Mouse (Mus musculus) naive thymus-derived CD4-positive, alpha-beta T cell, adult 2 months (primary cell): ENCODE results near the gene Hdac9.
"Not testable (repeated sequence)": the region's sequence is repeated elsewhere in the genome, so short reads cannot be mapped to it uniquely, and the experiment has no call there.

Experiments used
- DNase-seq: peaks from one replicate; pipeline ENCODE4 v3.0.0-alpha.2; 2011; ENCODE audit warnings: low read depth

The Hdac9 gene

DNA sequence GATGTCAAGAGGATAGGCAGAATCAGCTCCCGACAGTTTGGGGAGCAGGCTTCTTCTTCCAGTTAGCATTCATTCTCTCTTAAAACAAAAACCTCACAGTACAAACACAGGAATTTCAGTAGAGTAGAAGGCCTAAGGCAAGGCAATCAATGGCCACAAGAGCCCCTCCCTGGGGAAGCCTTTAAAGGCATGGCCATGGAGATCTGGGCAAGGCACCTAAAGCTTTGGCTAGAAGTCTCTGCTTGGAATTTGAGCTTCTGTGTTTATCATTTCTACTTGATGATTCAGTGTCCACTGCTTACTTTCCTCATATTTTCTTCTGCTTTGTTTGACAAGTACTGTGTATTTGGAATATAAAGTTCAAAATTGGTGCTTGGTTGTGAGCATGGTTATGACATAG is 429.2 kb downstream of the Hdac9 start:
- no peak for DNase-seq

DNA sequence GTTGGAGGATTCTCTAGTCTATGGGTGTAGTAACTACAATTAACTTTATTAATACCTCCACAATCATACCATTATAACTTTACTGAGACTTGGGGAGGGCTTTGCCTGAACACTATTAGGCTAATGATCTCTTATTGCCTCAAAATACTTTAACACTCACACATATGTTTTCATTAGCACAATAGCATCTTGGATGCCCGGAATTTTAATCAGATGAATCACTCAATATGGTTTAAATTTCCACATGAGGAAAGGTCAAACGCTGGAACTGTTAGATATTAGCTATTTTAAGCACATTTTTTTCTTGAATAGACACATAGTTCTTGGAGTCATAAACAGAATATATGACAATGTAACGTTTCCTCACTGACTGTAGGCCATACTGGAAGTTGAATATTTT is 429.9 kb downstream of the Hdac9 start:
- DNase-seq: no peak

DNA sequence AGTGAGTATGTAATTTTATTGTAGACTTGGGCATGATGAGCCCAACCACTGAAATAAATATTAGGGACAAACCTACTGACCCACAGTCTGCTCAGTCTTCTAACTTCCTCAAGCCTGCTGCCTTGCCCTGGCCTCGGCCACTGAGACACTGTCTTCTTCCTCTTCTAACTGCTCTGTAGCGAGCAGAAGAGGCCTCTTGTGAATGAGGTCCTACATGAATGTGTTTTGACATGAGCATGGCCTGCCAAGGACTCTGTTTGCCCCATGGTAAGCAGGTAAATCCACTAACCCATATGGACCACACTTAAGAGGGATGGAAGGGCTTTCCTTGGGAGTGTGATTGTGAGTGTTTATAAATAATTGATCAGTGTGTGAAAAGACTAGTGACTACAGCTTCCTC is 430.9 kb downstream of the Hdac9 start:
- DNase-seq: no peak

DNA sequence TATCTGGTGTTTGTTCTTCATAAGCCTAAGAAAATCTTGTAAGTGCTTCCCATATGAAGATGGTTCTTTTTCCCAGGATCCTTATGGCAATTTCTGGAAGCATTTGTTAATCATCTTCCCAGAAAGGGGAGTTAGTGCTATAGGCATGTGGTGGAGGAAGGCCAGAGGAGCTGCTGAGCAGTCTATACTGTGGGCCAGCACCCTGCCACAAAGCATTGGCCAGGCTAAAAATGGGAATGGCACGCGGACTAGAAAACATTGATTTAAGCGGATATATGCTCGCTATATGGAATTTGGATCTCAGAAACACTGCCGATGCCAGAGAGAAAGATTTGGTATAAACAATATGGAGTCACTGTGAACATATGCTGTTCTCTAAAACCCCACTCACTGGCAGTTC is 435.2 kb downstream of the Hdac9 start:
- DNase-seq: no peak

DNA sequence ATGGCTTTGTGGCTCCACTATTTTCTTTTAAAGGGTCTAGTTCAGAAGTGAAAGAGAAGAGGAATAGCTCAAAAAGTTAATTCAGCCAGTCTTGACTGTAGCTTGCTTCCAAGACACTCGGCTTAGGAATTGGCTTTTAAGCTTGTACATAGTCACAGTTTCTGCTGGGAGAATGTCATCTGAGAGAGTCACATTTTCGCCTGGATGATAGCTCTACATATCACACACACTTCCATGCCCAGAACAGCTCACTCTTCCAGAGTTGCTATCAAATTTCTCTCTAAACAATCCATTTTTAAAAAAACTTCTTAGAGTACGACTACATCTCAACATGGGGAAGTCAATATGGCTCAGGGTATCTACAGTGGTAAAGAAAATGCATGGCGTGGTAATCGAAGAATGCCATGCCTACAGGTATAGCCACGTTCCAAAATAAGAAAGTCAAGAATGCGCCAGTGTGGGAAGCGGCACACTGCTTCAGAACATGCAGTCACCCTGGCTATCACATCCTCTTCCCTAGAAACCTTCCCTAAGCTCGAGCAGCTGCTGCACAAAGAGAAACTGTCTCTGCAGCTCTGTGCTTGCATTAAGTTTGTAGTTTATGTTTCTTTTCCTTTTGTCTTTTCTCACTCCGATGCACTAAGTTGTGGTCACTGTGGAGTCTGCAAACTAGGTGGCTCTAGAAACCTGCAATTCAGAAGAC is 443.8 kb downstream of the Hdac9 start:
- no peak for DNase-seq

DNA sequence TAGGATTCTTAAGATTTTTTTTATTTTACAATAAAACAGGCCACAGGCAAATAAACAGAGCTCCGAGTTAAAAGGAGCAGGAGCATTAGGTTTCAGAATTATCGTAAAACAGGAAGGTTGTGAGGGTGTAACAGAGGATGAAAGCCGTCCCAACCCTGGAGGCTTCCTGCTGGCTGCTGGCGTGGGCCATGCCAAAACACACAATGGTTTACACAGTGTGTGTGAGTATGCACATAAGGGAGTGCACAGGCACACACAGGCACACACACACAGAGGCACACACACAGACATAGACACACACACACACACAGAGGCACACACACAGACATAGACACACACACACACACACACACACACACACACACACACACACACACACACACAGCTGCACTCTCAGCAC is 444.4 kb downstream of the Hdac9 start:
- no peak for DNase-seq

DNA sequence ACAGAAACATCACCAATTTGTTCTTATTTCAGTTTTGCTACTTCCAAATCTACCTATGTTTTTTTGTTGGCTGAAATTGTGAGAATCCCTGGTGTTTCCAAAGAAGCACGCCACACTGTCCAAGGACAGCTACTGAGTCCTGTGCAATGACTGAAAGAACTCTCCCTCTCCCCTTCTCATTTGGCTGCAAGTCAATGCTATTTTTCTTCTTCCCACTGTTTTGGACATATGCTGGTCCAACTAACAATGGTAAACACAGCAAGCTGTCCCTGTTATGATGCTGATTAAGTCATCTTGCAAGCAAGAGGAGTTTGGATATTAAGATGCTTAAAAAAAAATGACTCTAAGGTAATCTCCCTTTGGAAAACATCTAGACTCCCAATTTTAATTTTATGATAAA is 455.2 kb downstream of the Hdac9 start:
- no peak for DNase-seq

DNA sequence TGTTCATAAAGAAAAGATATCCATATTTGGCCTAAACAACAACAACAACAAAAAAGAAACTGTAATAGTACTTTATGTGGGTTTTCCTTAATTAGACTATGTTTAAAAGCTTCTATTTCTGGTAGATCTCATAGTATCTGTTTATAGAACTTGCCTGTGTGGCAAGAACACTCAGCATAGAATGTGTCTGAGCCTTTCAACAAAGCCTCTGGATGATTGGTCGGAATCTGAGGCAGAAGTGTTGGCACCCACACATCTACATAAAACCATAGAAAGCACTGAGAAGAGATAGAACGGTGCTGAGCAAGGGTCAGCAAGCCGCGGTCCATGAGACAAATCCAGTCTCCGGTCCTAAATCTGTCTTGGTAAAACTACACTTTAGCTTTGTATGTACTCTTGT is 464.3 kb downstream of the Hdac9 start:
- DNase-seq: no peak

DNA sequence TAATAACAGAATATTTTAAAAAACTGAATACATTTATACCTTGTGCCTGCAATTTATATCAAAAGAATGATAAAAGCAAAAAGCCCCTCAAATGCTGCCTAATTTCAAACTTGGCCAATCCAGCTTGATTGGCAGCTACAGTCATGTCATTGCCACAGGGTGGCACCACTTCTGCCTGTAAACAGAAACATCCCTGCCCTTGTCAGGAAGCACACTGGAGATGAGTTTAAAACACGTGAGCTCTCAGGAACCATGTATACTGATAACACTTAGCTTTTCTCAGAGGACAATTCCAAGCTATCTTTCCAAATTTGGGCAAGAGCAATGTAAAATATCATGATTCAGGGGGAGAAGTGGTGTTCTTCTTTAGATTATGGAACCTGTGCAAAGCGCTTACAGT is 465.7 kb downstream of the Hdac9 start:
- DNase-seq: peak; percentile 1

DNA sequence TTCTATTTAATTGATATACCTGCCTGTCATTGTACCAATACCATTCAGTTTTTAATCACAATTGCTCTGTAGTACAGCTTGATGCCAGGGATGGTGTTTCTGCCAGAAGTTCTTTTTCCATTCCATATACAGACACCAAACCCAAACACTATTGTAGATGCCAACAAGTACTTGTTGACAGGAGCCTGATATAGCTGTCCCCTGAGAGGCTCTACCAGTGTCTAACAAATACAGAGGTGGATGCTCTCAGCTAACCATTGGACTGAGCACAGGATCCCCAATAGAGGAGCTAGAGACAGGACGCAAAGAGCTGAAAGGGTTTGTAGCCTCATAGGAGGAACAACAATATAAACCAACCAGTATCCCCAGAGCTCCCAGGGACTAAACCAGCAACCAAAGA is 472.2 kb downstream of the Hdac9 start:
- DNase-seq: not testable (repeated sequence)

DNA sequence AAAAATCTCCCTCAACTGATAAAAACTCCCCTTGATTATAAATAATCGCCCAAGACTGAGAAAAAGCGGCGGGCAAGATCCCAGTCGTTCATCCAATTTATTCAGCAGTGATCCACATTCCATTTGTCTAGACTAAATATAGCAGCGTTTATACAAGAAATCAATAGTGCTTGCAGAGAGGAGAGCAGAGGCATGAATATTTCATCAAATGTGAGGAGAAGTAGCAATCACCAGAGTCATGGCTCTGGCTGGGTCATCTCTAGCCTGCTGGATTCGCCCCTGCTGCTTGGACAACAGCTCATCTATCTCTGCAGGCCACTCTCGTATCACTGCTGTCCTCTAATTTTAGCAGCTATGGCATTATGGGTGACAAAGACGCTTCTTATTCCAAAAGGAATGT is 476.0 kb downstream of the Hdac9 start:
- DNase-seq: no peak

DNA sequence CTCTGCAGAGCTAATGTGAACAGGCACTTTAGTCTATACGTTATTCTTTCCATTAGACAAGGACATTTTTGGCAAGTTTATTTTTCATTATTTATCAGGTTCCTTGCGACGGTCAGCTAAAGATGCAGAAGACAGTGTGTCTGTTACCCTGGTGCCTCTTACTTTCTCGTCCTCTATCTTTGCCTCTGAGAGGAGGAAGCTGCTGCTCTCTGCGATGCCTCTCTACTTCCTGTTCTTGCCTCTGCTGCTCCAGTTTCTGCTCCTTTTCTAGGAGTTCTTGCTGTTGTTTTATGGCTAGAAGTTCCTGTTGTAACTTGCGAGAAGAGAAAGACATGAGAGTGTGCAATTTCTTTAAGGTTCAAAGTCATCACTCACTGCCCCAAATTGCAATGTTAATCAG is 484.0 kb downstream of the Hdac9 start:
- DNase-seq: peak; percentile 12

DNA sequence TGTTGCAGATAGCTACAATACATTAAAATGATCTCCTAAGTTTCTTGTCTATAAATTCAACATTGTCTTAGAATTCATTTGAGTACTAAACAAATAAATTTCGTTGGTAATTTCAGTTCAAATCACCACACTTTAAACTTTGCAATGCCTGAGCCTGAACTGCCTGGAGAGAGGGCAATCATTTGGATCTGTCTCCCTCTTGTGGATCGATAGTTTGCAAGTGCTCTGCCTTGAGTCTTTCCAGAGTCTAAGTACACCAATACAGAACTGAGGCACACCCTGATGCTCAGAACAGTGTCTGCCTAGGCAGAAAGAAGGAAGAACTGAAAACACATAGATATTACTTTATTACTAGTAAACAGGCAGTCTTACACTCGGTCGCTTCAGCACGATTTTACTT is 484.4 kb downstream of the Hdac9 start:
- peak; percentile 23 for DNase-seq

DNA sequence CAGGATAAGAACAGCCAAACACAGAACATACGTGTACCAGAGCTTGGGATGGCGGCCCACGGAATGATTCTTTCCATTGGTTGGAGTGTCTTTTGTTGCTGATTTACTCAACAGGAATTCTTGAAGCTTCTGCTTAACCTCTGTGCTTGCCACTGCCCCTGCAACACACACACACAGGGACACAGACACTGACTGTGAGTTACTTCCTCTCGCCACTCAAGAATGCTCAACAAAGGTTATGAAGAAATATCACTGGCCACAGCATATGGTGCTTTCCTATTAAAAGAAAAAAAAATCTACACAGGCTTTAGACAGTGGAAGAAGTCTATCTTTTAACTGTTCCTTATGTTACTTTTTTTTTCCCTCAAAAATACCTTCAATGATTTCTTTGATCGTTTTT is 485.1 kb downstream of the Hdac9 start:
- DNase-seq: no peak

DNA sequence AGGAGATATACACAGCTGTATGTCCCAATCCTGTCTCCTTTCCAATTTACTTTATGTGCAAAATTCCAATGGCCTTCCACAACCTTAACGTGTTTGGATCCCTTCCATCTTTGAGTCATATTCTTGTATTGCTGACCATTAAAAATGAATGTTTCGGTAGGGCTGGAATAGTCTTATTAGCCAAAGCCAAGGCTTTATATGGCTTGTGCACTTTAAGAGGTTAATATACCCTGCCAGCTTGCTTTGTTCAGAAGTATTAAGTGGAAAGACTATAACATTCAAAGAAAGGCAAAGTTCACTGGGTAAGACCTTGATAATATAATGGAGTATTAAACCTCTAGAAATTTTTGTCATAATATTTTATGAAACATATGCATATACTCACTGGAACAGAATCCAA is 491.4 kb downstream of the Hdac9 start:
- no peak for DNase-seq

DNA sequence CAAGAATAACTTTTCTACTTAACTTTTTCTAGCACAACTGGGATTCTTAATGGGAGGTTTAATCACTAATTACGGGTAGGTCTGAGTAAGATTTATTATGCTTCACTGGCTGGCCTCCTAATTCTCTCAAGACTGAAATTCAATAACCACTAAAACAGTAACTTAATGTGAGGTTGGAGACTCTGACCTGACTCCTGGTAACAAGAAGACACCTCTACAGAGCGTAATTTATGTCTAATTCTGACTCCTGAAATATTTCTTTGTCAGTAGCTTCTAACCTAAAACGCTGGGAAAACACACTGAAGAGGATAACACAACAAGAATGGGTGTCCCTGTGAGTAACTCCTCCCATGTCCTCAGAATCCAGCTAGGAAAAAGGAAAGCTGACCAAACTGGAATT is 508.8 kb downstream of the Hdac9 start:
- no peak for DNase-seq

DNA sequence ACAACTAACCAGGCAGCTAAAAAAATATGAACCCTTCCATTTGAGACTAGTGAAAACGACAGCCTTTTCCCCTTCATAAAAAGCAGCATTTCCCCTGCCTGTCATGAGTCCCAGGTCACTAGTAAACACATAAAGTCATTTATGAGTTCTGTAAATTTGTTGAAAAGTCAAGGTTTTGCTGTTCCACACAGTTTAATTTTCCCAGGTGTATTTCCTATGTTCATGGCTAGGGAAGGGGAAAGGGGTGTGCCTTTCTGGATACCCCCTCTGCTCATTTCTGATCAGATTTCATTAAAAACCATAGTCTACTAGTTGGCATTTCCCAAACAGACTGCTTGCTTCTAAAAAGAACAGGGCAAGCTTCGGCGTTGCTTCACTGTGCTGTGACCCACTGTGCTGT is 509.8 kb downstream of the Hdac9 start:
- DNase-seq: no peak

DNA sequence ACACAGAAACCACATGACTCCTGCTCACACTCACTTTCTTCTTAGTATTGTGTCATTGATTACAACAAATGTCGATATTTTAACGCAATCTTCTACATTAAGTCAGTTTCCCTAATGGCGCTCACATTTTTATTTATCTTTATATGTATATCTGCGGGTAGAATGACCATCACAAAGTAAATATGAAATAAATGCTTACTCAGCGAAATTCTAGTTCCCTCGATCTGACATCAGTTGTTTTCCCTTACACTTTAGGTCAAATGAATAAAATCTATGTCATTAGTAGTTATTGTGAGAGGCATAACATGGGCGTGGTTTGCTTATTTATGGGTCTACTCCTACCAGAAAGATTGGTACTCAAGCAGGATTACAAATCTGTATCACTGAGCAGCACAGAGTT is 514.8 kb downstream of the Hdac9 start:
- no peak for DNase-seq

DNA sequence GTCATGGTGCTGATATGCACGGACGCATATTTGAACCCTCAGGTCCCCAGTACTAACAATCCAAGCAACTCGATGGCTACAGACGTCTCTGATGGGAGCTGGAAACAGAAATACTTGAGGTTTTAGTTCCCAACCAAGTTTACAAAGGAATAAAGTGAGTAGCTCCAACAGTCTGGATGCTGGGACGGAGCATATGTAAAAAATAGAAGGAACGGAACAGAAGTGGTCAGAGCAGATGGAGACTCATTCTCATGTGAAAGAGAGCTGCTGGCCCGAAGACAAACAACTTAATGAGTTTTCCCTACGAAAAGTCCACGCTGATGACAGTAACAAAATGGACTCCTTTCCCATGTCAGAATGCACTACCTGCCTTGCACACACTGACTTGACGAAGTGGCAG is 518.3 kb downstream of the Hdac9 start:
- no peak for DNase-seq

DNA sequence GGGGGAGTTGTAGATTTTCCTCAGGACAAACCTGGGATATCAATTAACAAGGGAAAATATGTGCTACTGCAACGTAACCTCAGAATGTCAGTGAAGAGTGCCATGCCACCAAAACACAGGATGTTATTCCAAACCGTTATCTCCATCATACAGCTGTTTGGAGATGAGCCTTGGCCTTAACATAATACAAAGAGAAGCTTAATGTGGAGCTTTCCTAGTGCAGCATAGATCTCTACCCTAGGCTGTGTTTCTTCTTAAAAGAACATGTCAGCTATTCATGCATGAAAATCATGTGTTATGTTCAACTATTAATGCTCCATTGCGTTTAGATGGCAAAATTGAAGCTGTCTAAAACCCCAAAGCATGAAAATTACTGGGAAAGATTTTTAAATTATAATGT is 522.6 kb downstream of the Hdac9 start:
- no peak for DNase-seq

DNA sequence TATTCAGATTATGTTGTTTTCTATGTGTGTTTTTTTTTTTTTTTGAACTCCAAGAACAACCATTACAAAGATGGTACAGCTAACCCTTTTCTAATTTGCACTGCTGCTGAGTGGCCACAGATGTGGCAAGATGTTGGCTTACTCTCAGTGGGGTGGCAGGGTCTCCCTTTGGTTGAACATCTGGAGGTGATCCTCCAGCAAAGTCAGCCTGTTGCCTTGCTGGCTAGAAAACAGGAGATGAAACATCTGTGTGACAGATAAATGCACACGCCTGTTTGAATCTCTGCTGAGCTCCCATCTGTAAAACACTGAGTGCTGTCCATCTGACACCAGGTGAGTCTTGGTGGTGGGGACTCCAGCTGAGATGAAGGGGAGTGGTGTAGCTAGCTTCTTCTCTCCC is 537.2 kb downstream of the Hdac9 start:
- DNase-seq: no peak

DNA sequence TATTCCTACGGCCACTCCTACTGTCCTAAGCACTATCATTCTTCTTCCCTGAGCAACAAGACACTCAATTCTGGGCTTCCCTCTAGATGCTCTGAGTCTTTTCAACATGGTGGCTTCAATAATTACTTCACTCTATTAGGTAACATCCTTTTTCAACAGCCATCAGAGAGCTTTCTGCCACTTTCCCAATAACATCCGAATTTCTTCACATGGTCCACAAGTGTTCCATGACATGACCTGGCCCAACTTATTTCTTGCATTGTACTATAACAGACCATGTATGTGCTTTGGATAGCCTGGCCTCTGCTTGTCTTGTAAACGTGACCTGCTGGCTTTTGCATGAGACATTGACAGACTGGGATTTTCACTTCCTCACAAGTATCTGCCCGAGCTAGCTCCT is 538.3 kb downstream of the Hdac9 start:
- no peak for DNase-seq

DNA sequence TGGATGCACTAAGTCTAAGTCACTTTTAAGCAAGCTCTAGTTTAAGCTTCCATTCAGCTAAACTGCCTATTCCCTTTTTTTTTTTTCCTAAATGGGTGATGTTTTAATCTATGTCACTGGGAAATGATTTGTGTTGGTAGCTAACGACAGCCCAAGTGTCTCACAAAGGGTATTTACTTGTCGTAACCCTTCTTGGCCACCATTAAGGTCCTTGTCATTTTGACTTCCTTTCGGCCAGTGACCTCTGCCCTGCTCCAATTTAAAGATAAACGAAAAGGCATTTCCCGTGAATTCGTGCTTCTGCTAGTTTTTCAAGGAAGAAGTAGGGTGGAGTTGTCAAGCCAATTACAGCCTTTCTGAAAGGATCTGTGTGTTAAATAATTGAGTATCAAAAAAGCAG is 565.0 kb downstream of the Hdac9 start:
- no peak for DNase-seq

DNA sequence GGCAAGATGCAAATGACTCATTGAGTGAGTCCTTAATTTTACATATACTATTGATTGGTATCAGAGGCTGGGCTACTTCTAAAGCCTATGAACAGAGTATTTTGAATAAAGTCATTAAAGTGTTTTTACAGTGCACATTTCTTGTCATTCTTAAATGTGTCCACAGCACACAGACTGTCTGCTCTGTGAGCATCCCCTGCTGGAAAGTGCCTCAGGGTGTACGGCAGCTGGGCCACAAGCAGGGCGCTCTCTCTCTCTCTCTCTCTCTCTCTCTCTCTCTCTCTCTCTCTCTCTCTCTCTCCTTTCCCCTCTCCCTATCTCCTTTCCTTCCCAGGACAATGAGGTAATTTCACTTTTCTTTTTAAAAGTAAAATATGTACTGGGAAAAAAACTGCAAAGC is 569.4 kb downstream of the Hdac9 start:
- no peak for DNase-seq

DNA sequence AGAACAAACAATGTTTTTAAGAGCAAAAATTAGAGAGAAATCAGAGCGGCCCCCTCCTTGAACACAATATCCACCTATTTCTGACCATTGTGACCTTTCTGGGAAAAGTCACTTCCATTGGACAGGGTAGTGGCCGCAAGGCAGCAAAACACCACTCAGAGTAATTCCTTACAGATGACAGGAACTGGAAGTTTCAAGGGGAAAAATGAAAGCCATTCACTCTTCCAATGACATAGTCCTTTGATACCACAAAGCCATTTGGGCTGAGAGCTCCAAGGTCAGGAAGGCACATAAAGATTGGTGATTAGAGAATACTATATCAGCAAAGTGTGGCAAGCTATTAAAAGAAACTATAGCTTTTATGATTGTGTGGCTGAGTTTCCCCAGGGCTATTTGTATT is 574.1 kb downstream of the Hdac9 start:
- no peak for DNase-seq
